Mouse (Mus musculus) thymus, postnatal 36 days (tissue): ENCODE measurements at regions not wholly inside any gene's neighbourhood (a gene's known extent, or its start where the extent isn't known, plus 50 kb on each side); places are given as distances from the start of the nearest gene placed in this dataset.

ENCODE experiments used
- DNase-seq, 2 experiments: peaks; one replicate each; pipeline ENCODE4 v3.0.0; 2022; ENCODE audit warnings: mixed read lengths in 2 of 2

- DNase-seq: no peak
Observed at GRCm38 (mm10) chr16:51675988-51676387, 355.0 kb upstream of the Cblb start.

DNA sequence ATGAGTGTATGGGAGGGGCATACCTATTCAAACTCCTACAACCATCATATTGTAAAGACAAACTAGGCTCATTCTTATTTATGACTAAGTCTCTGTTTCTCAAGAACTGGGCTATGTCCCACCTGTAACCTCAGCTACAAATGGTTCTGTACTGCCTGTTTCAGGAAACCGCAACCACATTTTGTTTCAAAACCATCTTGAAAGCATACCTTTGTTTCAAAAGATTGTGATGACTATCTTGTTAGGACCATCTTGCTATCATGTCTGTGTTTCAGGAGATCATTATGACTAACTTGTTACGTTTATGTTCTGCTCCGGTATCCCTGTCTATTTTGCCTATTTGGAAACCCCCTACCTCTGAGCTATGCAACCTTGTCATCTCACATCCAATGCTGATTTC lies 340.2 kb upstream of the Cblb start:
- no peak for DNase-seq

- no peak for DNase-seq
Observed at GRCm38 (mm10) chr16:51705026-51705425, 326.0 kb upstream of the Cblb start.

- no peak for DNase-seq
Observed at GRCm38 (mm10) chr16:51718695-51719094, 312.3 kb upstream of the Cblb start.

- no peak for DNase-seq
Observed at GRCm38 (mm10) chr16:51719637-51720036, 311.4 kb upstream of the Cblb start.

- no peak for DNase-seq
Observed at GRCm38 (mm10) chr16:51722682-51723081, 308.3 kb upstream of the Cblb start.

DNA sequence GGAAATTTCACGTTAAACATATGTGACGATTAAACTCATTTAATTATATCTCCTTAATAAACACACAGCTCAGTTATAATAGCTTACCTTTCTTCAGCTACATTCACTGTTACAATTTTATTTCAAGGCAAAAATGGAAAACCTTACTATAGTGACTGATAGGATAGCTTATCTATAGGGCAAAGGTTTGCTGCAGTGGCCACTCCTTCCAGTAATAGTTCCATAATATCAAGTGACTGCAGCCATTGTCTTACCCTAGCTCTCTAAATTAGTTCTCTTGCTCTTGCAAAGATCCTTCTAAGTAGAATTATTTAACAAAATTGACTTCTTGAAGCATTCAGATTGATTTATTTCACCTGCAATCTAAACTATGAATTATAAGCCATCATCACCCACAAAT lies 289.1 kb upstream of the Cblb start:
- no peak for DNase-seq

GRCm38 (mm10) chr16:51751878-51752277 lies 279.1 kb upstream of the Cblb start:
- DNase-seq: peak in 1 of 2 experiments; percentile 6

DNA sequence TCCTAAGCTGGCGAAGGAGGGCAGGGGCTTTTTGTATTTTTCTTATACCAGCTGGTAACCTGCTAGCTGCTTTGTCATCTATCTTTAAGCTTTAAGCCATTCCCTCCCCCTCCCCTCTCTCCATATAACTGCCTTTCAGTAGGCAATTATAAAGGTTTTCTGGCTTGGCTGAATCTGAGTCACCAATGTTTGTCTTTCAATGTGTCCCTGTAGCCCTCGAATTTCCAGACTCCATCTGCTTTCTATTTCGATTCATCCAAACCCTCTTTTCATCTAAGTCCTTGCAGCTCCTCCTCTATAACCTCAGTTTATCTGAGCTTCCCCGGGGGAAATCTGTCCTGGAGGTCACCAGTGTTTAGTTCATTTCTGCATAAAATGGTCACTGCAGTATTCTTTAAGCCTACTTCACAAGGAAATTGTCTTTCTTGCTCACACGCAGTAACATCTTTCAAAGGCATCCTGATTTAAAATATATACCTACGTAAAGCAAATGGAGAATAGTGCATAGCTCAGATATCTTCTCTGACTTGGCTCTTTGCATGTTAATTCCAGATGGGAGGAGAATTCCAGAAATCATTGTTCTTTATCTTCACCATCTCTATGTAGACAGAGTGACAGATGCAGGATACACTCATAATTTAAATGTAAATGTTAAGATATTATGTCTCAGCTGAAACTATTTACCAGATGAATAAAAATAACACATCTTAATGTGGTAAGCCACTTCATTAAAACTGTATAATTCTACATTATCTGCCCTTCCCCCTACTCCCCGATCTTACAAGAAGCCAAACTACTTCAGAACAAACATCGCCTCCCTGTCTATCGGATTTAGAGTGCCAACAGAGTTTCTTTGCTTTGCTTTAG lies 272.4 kb upstream of the Cblb start:
- DNase-seq: no peak

GRCm38 (mm10) chr16:51759228-51759647 lies 271.8 kb upstream of the Cblb start:
- DNase-seq: no peak

- DNase-seq: no peak
Observed at GRCm38 (mm10) chr16:51767556-51767955, 263.5 kb upstream of the Cblb start.

DNA sequence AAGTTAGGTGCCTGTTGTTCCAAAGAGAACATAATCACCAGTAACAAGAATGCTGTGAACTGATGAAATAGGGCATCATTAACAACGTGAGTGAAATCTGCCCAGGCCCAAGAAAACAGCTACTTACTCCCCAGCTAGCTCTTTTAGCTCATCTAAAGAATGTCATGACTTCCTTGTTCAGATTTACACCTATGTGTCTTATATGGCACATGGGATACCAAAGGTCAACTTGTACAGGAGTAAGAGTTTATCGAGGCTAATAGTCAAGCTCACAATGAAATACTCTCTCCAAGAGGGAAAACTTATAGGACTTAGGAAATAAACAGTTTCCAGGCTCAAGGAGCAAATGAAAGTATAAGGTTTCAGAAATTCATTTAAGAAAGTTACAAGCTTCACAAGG lies 252.1 kb upstream of the Cblb start:
- DNase-seq: no peak

GRCm38 (mm10) chr16:51795003-51795402 lies 236.0 kb upstream of the Cblb start:
- no peak for DNase-seq

DNA sequence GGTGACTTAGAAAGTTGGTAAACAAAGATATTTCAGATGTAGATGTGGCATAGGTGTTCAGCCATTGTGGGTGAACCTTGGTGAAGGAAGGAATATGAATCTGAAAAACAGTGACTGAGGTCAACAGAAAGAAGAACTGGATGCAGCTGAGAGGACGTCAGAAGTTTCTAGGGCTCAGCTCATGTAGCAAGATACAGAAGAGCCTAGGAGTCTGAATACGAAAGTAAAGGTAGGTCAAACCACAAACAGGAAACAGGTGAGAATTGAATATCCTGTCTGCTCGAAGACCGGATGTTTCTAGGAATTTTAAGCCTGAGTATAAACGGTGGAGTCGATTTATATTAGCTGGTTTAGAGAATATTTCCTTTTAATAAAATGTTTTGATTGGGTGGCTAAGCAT lies 223.7 kb upstream of the Cblb start:
- DNase-seq: no peak

GRCm38 (mm10) chr16:51809120-51809519 lies 221.9 kb upstream of the Cblb start:
- DNase-seq: no peak

GRCm38 (mm10) chr16:51811073-51811472 lies 220.0 kb upstream of the Cblb start:
- no peak for DNase-seq

GRCm38 (mm10) chr16:51842770-51843169 lies 188.3 kb upstream of the Cblb start:
- DNase-seq: no peak

DNA sequence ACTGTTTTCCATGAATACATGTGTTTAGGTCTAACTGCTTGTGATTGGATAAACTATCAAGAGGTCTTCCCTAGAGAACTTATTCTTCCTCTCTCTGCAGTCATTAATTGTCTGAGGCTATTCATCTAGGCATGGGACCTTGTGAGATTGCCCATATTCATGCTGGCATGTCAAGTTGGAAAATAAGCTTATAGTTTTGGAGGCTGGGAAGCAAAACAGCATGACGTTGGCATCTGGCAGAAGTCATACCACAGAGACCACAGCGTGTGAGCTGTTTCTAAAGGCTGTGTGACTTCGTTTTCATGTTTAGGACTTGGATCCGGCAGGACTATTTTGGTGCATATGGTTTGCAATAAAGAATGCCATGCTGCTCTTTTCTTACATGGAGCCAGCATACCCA lies 185.5 kb upstream of the Cblb start:
- DNase-seq: no peak

GRCm38 (mm10) chr16:51880711-51881110 lies 150.3 kb upstream of the Cblb start:
- DNase-seq: no peak

DNA sequence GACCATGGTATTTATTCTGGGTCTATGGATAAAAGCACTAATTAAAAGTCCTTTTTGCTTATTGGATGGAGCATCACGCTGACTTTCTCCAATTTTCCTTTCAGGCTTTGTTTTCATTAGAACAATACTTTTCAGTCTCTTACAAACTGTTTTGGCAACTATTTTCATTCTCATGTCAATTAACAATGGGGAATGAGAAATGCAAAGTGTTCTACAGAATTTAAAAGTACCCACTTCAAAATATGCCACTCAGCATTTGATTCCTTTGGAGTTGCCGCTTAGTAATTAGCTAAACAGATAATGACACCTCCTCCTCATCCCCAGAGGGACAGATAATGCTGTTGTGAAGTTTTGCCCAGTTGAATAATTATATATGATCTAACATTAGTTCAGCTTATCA lies 149.9 kb upstream of the Cblb start:
- no peak for DNase-seq

GRCm38 (mm10) chr16:51883813-51884212 lies 147.2 kb upstream of the Cblb start:
- no peak for DNase-seq

DNA sequence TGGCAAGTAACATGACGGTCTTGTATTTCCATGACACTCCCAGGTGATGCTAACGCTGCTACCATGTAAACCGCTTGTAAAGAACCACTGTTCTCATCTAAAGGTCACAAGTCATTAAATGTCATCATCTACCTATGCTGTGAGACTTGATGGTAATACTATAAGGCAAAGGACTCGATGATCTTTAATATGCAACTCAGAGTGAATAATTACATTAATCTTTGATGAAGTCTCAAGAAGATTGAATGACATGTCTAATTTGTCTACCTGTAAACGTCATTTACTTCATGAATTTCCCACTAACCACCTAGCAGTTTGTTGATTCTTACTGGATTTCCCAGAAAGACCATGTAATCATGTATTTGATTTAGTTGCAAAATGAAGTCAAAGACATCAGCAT lies 143.5 kb upstream of the Cblb start:
- no peak for DNase-seq

DNA sequence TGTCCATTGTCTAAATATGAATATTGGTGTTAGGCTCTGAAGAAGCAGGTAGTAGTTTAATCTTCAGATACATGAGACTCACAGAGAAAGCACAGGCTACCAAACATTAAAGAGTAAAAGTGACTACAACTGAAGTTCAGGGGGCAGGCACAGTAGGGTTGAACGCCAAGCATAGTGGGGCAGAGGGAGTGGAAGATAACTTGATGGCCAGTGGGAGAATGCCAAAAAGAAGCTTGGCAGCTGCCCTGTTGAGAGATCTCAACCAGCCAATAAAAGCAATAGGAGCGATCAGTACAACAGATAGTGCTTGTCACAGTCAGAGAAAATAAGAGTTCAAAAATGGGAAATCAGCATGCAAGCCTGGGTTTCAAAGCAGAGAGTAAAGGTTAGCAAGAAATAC lies 125.4 kb upstream of the Cblb start:
- DNase-seq: no peak

DNA sequence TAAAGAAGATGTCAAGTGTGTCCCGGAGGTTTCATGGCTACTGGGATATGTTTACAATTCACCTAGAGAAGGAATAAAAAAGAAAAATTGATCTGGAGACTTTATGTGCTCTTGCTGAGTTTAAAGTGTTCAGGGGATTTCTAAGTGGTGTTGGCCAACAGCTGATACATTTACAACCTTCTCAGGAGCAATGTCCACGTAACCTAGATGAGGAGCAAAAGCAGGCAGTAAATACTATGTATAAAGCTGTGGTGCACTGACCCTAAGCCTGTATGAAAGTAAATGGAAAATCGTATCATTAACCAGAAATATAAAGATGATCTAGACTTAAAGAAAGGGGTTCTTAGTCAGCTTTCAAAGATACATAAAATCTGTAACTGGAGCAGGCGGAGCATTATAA lies 124.3 kb upstream of the Cblb start:
- no peak for DNase-seq

- DNase-seq: no peak
Observed at GRCm38 (mm10) chr16:51910046-51910445, 121.0 kb upstream of the Cblb start.
